In genomic region chr1:47507801-47508200, GRCm38 (mm10) we compare ENCODE assay signal across 31 mouse cellular contexts.
"Had no signal": no experiment of that assay in that cellular context is flagged by ENCODE, and none has a peak within 500 bp of the region (broad histone marks: within the 10 kb centered on the region; RNA-seq: fewer than 3 reads in every experiment).

No protein-coding gene starts in this region.

- H3K9ac ChIP-seq: limb, embryonic 12.5 days; limb, embryonic 13.5 days; limb, embryonic 15.5 days; liver, embryonic 12.5 days; liver, embryonic 13.5 days; liver, embryonic 14.5 days; liver, embryonic 15.5 days; liver, postnatal 0 days; lung, embryonic 14.5 days; lung, embryonic 15.5 days; midbrain, embryonic 12.5 days; midbrain, embryonic 13.5 days; midbrain, embryonic 15.5 days had no signal

- H3K4me2 ChIP-seq: limb, embryonic 12.5 days; limb, embryonic 13.5 days; limb, embryonic 15.5 days; liver, embryonic 11.5 days; liver, embryonic 12.5 days; liver, embryonic 13.5 days; liver, embryonic 15.5 days; lung, embryonic 14.5 days; lung, embryonic 15.5 days; midbrain, embryonic 11.5 days; midbrain, embryonic 12.5 days; midbrain, embryonic 13.5 days; midbrain, embryonic 15.5 days had no signal

- H3K4me1 ChIP-seq: limb, embryonic 10.5 days; limb, embryonic 12.5 days; limb, embryonic 13.5 days; limb, embryonic 15.5 days; liver, embryonic 12.5 days; liver, embryonic 13.5 days; liver, embryonic 15.5 days; lung, embryonic 15.5 days; megakaryocyte, embryonic 14.5 days; midbrain, embryonic 10.5 days; midbrain, embryonic 12.5 days; midbrain, embryonic 13.5 days; midbrain, embryonic 15.5 days had no signal

- ATAC-seq: liver, embryonic 12.5 days; liver, postnatal 0 days; lung, postnatal 0 days; midbrain, embryonic 13.5 days; midbrain, embryonic 15.5 days; midbrain, embryonic 16.5 days had no signal

- H3K4me3 ChIP-seq: limb, embryonic 10.5 days; limb, embryonic 12.5 days; limb, embryonic 13.5 days; limb, embryonic 15.5 days; liver, embryonic 12.5 days; liver, embryonic 13.5 days; liver, embryonic 15.5 days; lung, embryonic 15.5 days; megakaryocyte, embryonic 14.5 days; midbrain, embryonic 10.5 days; midbrain, embryonic 12.5 days; midbrain, embryonic 13.5 days; midbrain, embryonic 15.5 days; myocyte had no signal

- H3K9me3 ChIP-seq: limb, embryonic 10.5 days; limb, embryonic 12.5 days; limb, embryonic 13.5 days; limb, embryonic 15.5 days; liver, embryonic 12.5 days; liver, embryonic 13.5 days; liver, embryonic 15.5 days; lung, embryonic 15.5 days; megakaryocyte, embryonic 14.5 days; midbrain, embryonic 10.5 days; midbrain, embryonic 12.5 days; midbrain, embryonic 13.5 days; midbrain, embryonic 15.5 days had no signal

- H3K27ac ChIP-seq: limb, embryonic 10.5 days; limb, embryonic 12.5 days; limb, embryonic 13.5 days; limb, embryonic 15.5 days; liver, embryonic 12.5 days; liver, embryonic 13.5 days; liver, embryonic 14.5 days; liver, embryonic 15.5 days; lung, embryonic 15.5 days; macrophage; midbrain, embryonic 10.5 days; midbrain, embryonic 12.5 days; midbrain, embryonic 13.5 days; midbrain, embryonic 15.5 days had no signal

- H3K36me3 ChIP-seq: limb, embryonic 10.5 days; limb, embryonic 12.5 days; limb, embryonic 13.5 days; limb, embryonic 15.5 days; liver, embryonic 12.5 days; liver, embryonic 13.5 days; liver, embryonic 15.5 days; lung, embryonic 15.5 days; midbrain, embryonic 10.5 days; midbrain, embryonic 12.5 days; midbrain, embryonic 13.5 days; midbrain, embryonic 15.5 days had no signal

- H3K27me3 ChIP-seq: limb, embryonic 12.5 days; limb, embryonic 13.5 days; limb, embryonic 15.5 days; liver, embryonic 12.5 days; liver, embryonic 13.5 days; liver, embryonic 15.5 days; lung, embryonic 15.5 days; megakaryocyte, embryonic 14.5 days; midbrain, embryonic 12.5 days; midbrain, embryonic 13.5 days; midbrain, embryonic 15.5 days had no signal

- DNase-seq: left cerebral cortex, postnatal 4 days; liver; liver, embryonic 13.5 days; liver, postnatal 0 days; lung, adult 18-20 months; lung, adult 2 months; lung, embryonic 14.5 days; lung, postnatal 10 days; lung, postnatal 14 days; lung, postnatal 36 days; lung, postnatal 4 days; midbrain, embryonic 14.5 days had no signal
